Mouse (Mus musculus) megakaryocyte, embryonic 14.5 days (primary cell): ENCODE measurements around the gene Incenp.

Experiments used
- FLI1 ChIP-seq: IDR thresholded peaks from 2 replicates; pipeline ENCODE4 v1.6.1; 2012; ENCODE audit warnings: low read length, inconsistent platforms, mixed read lengths
- GATA1 ChIP-seq: IDR thresholded peaks from 3 replicates; pipeline ENCODE4 v1.6.1; 2012; ENCODE audit warnings: mixed read lengths, low read length, inconsistent platforms, borderline replicate concordance

GRCm38 (mm10) chr19:9937428-9937827 is 38.1 kb upstream of the Incenp start:
- TF ChIP-seq GATA1 (no peak), FLI1 (no peak)
